Mouse (Mus musculus) intestine, embryonic 15.5 days (tissue): ENCODE measurements at regions not wholly inside any gene's neighbourhood (a gene's known extent, or its start where the extent isn't known, plus 50 kb on each side); places are given as distances from the start of the nearest gene placed in this dataset.

Experiments used
- ATAC-seq: fragments of 200-750 bp; cut with Nextera tagmentation; 2 replicates; pipeline ENCODE4 v1.8.0; 2017; ENCODE audit warnings: moderate TSS enrichment, moderate library complexity
- H3K27ac ChIP-seq: fragments of 300-500 bp; sonication (generic); 2 replicates; pipeline ENCODE4 v1.5.1; 2015; ENCODE audit warnings: mild to moderate bottlenecking, inconsistent platforms
- H3K27me3 ChIP-seq: fragments of 300-500 bp; sonication (generic); replicated peaks from 2 replicates; pipeline ENCODE4 v1.6.1; 2015; ENCODE audit warnings: inconsistent platforms
- H3K36me3 ChIP-seq: fragments of 300-500 bp; sonication (generic); 2 replicates; pipeline ENCODE4 v1.6.1; 2015; ENCODE audit warnings: inconsistent platforms
- H3K4me1 ChIP-seq: fragments of 300-500 bp; sonication (generic); replicated peaks from 2 replicates; pipeline ENCODE4 v1.6.1; 2015; ENCODE audit warnings: inconsistent platforms
- H3K4me2 ChIP-seq: fragments of 300-500 bp; sonication (generic); replicated peaks from 2 replicates; pipeline ENCODE4 v1.6.1; 2015; ENCODE audit warnings: mild to moderate bottlenecking, inconsistent platforms
- H3K4me3 ChIP-seq: fragments of 300-500 bp; sonication (generic); replicated peaks from 2 replicates; pipeline ENCODE4 v1.5.1; 2015; ENCODE audit warnings: inconsistent platforms
- H3K9ac ChIP-seq: fragments of 300-500 bp; sonication (generic); 2 replicates; pipeline ENCODE4 v1.6.1; 2015; ENCODE audit warnings: inconsistent platforms
- H3K9me3 ChIP-seq: fragments of 300-500 bp; sonication (generic); 2 replicates; pipeline ENCODE4 v1.6.1; 2016; ENCODE audit warnings: inconsistent platforms
- WGBS: fragments of 180-500 bp; shearing (Covaris S2); methylation state at CpG from one replicate; pipeline ENCODE4 v1.1.7; 2015; 5-methylcytosine and 5-hydroxymethylcytosine counted together

GRCm38 (mm10) chr7:75999324-75999907 is 151.3 kb downstream of the Klhl25 start:
- Histone ChIP-seq H3K4me2 (no peak overlapping the region), H3K4me1 (no peaks in the 10 kb centered on the region), H3K27ac (no peak overlapping the region), H3K4me3 (no peak overlapping the region), H3K9ac (no peak overlapping the region), H3K36me3 (no peaks in the 10 kb centered on the region), H3K27me3 (no peaks in the 10 kb centered on the region), H3K9me3 (no peaks in the 10 kb centered on the region)
- WGBS: 58% methylated on average over 2 of the region's 2 CpGs
- ATAC-seq: no peak

DNA sequence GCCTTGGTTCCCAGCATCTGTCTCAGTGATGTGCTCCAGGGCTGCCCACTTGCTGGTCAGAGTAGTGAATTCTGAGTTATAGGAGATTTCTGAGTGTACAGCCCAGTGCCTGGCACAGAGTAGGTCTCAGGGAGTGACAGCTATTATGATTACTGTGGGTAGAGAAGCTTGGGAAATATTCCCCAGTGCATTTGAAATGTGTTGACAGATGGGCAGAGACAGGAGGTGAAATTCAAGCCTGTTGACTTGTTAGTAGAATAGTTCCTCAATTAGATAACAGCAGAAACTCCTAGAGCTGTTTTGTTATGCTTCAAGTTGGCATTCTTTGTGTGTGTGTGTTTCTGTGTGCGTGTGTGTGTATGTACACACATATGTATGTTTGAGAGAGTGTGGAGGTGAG is 152.9 kb downstream of the Klhl25 start:
- Histone ChIP-seq H3K27me3 (no peaks in the 10 kb centered on the region), H3K4me2 (no peak overlapping the region), H3K4me3 (no peak overlapping the region), H3K9me3 (no peaks in the 10 kb centered on the region), H3K27ac (no peak overlapping the region), H3K4me1 (no peaks in the 10 kb centered on the region), H3K9ac (no peak overlapping the region), H3K36me3 (no peaks in the 10 kb centered on the region)
- ATAC-seq: no peak
- WGBS: 77% methylated on average over 1 of the region's 1 CpGs

DNA sequence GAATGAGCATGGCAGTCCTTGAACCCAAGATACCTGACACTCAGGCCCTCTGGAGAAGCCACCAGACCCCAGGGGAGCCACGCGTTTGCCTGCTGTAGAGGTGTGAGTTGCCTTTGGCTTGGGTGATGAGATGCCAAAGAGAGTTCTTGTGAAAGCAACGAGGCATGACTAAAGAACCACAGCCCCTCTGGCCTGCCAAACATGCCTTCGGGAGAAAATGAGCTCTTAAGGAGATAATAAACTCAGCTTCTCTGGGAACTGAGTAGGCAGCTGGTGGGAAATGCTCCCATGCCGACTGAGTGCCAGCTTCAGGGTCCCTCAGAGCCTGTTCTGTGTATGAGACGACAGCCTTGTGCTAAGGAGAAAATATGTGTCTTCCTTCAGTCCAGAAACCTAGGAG is 160.1 kb downstream of the Klhl25 start:
- no peak for ATAC-seq

GRCm38 (mm10) chr7:76047743-76048142 is 181.9 kb upstream of the Agbl1 start:
- 59% methylated on average over 3 of the region's 3 CpGs for WGBS
- no peak overlapping the region for H3K27ac ChIP-seq
- H3K4me1 ChIP-seq: no peaks in the 10 kb centered on the region
- H3K27me3 ChIP-seq: no peaks in the 10 kb centered on the region
- H3K4me3 ChIP-seq: no peak overlapping the region
- no peaks in the 10 kb centered on the region for H3K36me3 ChIP-seq
- no peak for ATAC-seq
- no peak overlapping the region for H3K9ac ChIP-seq
- H3K9me3 ChIP-seq: no peaks in the 10 kb centered on the region
- no peak overlapping the region for H3K4me2 ChIP-seq

More for the DNA sequence above, 160.1 kb downstream of the Klhl25 start:
- no peak overlapping the region for H3K27ac ChIP-seq
- no peaks in the 10 kb centered on the region for H3K9me3 ChIP-seq
- no peak overlapping the region for H3K9ac ChIP-seq
- no peaks in the 10 kb centered on the region for H3K36me3 ChIP-seq
- 61% methylated on average over 6 of the region's 6 CpGs for WGBS
- no peaks in the 10 kb centered on the region for H3K27me3 ChIP-seq
- no peaks in the 10 kb centered on the region for H3K4me1 ChIP-seq
- H3K4me2 ChIP-seq: no peak overlapping the region
- H3K4me3 ChIP-seq: no peak overlapping the region

DNA sequence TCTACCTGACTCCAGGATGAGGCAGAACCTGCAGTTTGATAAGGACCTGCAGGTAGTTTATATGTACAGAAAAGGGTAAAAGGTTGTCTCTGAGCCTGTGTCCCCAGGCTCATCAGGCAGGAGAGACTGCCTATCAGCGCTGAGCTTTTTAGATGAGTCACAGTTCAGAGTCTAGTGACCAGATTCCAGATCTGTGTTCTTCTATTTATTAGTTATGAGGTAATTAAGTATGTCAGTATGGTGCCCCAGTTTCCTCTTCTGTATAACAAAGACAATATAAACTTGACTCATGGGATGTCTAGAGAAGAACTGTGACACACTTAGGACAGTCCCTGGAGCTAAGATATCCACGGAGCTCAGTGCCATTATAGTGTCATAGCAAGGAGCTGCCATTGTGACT is 180.3 kb upstream of the Agbl1 start:
- H3K27ac ChIP-seq: no peak overlapping the region
- H3K9me3 ChIP-seq: no peaks in the 10 kb centered on the region
- no peak overlapping the region for H3K9ac ChIP-seq
- 70% methylated on average over 2 of the region's 2 CpGs for whole genome bisulfite sequencing
- H3K36me3 ChIP-seq: no peaks in the 10 kb centered on the region
- no peak overlapping the region for H3K4me3 ChIP-seq
- H3K4me1 ChIP-seq: no peaks in the 10 kb centered on the region
- no peaks in the 10 kb centered on the region for H3K27me3 ChIP-seq
- no peak overlapping the region for H3K4me2 ChIP-seq
- peak; percentile 47; the same call in 1 of the 2 replicates for ATAC-seq

- H3K36me3 ChIP-seq: no peaks in the 10 kb centered on the region
- no peaks in the 10 kb centered on the region for H3K4me1 ChIP-seq
- H3K27ac ChIP-seq: no peak overlapping the region
- no peaks in the 10 kb centered on the region for H3K27me3 ChIP-seq
- no peak overlapping the region for H3K4me3 ChIP-seq
- no peak for ATAC-seq
- WGBS: 83% methylated on average over 3 of the region's 3 CpGs
- no peaks in the 10 kb centered on the region for H3K9me3 ChIP-seq
- H3K4me2 ChIP-seq: no peak overlapping the region
- H3K9ac ChIP-seq: no peak overlapping the region
Observed at GRCm38 (mm10) chr7:76053843-76054242, 175.8 kb upstream of the Agbl1 start.

DNA sequence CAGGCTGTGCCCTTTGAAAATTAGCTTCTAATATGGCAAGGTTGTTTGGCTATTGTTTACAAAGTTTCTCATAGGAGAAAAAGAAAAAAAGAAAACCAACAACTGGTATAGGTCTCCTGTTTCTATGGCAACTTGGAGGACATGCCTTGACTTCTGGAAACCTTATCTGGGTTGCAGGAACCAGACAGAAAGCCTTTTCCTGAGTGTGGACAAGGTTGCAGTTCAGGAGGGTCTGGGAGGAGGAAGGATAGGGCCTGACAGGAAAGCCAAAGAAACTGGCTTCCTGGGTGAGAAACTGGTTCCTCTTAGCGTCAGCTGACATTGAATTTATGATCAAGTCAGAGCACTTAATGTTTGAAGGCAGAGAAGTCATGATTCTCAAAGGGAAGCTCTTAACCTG is 130.5 kb upstream of the Agbl1 start:
- no peaks in the 10 kb centered on the region for H3K4me1 ChIP-seq
- no peaks in the 10 kb centered on the region for H3K27me3 ChIP-seq
- 59% methylated on average over 1 of the region's 1 CpGs for WGBS
- no peak overlapping the region for H3K27ac ChIP-seq
- H3K4me2 ChIP-seq: no peak overlapping the region
- H3K9ac ChIP-seq: no peak overlapping the region
- H3K4me3 ChIP-seq: no peak overlapping the region
- no peaks in the 10 kb centered on the region for H3K9me3 ChIP-seq
- no peak for ATAC-seq
- H3K36me3 ChIP-seq: no peaks in the 10 kb centered on the region

GRCm38 (mm10) chr7:76121242-76121844 is 108.3 kb upstream of the Agbl1 start:
- no peak overlapping the region for H3K4me2 ChIP-seq
- H3K4me3 ChIP-seq: no peak overlapping the region
- 87% methylated on average over 8 of the region's 8 CpGs for WGBS
- no peak for ATAC-seq
- no peak overlapping the region for H3K27ac ChIP-seq
- no peaks in the 10 kb centered on the region for H3K4me1 ChIP-seq
- H3K27me3 ChIP-seq: no peaks in the 10 kb centered on the region
- no peaks in the 10 kb centered on the region for H3K36me3 ChIP-seq
- no peaks in the 10 kb centered on the region for H3K9me3 ChIP-seq
- H3K9ac ChIP-seq: no peak overlapping the region

GRCm38 (mm10) chr7:76127641-76128111 is 102.0 kb upstream of the Agbl1 start:
- H3K4me2 ChIP-seq: no peak overlapping the region
- no peaks in the 10 kb centered on the region for H3K9me3 ChIP-seq
- no peak for ATAC-seq
- no peaks in the 10 kb centered on the region for H3K4me1 ChIP-seq
- WGBS: 65% methylated on average over 2 of the region's 2 CpGs
- no peaks in the 10 kb centered on the region for H3K36me3 ChIP-seq
- H3K9ac ChIP-seq: no peak overlapping the region
- H3K27ac ChIP-seq: no peak overlapping the region
- H3K27me3 ChIP-seq: no peaks in the 10 kb centered on the region
- no peak overlapping the region for H3K4me3 ChIP-seq

DNA sequence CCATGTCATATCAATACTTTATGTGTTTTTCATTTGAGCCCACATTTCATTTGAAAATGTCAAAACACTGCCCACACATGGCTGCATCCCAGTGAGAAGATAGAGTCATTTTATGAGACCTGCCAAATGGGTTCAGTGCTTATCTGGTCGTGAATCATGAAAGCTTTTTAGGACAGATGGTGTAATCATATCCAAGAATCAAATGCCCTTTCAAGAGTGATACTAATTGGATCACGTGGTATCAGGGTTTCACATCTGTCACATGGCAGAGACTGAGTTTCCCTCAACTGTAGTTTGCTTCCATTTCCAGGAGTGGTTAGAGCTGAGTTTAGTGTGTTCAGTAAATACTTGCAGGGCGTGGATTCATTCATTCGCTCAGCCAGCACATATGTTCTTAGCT is 87.2 kb upstream of the Agbl1 start:
- H3K4me1 ChIP-seq: no peaks in the 10 kb centered on the region
- WGBS: 73% methylated on average over 4 of the region's 4 CpGs
- no peak overlapping the region for H3K4me2 ChIP-seq
- no peak overlapping the region for H3K4me3 ChIP-seq
- no peaks in the 10 kb centered on the region for H3K9me3 ChIP-seq
- no peak overlapping the region for H3K9ac ChIP-seq
- no peak overlapping the region for H3K27ac ChIP-seq
- ATAC-seq: no peak
- no peaks in the 10 kb centered on the region for H3K36me3 ChIP-seq
- H3K27me3 ChIP-seq: no peaks in the 10 kb centered on the region

DNA sequence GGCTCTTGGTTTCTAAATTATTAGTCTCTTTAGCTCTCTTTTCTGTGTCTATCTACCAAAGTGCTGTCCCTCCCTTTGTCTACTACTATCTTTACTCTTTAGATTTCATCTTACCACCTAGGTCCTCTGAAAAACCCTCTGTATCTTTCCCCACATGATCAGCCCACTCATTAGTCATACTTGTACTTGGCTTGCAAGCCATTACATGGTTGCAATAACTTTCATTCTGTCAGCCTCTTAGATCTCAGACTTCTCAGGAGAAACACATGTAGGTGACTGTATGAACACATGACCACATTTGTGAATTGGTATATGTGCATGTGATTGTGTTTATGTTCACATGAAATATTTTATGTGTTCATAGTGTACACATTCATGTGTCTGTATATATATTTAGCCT is 83.3 kb upstream of the Agbl1 start:
- Histone ChIP-seq H3K9ac (no peak overlapping the region), H3K27ac (no peak overlapping the region), H3K4me2 (no peak overlapping the region), H3K36me3 (no peaks in the 10 kb centered on the region), H3K27me3 (no peaks in the 10 kb centered on the region), H3K9me3 (no peaks in the 10 kb centered on the region), H3K4me1 (no peaks in the 10 kb centered on the region), H3K4me3 (no peak overlapping the region)
- ATAC-seq: no peak

DNA sequence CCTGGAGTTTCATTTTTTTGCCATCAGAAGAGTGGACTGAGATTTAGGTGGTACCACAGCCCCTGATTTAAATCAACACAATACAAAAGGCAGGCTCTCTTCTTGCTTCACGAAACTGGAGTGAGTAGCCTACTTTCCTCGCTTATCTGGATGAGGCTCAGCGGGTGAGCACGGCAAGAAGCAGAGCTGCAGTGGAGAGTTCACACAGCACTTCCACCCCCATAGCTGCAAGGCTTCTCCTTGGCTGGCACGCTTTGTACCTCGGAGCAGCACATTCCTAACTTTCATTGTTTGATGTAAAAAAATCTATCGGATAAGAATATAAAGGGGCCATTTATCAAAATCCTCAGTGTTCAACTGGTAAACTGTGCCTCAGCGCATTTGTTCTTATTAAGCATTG is 72.8 kb upstream of the Agbl1 start:
- Histone ChIP-seq H3K4me3 (no peak overlapping the region), H3K4me1 (no peaks in the 10 kb centered on the region), H3K9me3 (no peaks in the 10 kb centered on the region), H3K27me3 (no peaks in the 10 kb centered on the region), H3K9ac (no peak overlapping the region), H3K4me2 (no peak overlapping the region), H3K36me3 (no peaks in the 10 kb centered on the region), H3K27ac (no peak overlapping the region)
- no peak for ATAC-seq
- WGBS: 40% methylated on average over 8 of the region's 8 CpGs

DNA sequence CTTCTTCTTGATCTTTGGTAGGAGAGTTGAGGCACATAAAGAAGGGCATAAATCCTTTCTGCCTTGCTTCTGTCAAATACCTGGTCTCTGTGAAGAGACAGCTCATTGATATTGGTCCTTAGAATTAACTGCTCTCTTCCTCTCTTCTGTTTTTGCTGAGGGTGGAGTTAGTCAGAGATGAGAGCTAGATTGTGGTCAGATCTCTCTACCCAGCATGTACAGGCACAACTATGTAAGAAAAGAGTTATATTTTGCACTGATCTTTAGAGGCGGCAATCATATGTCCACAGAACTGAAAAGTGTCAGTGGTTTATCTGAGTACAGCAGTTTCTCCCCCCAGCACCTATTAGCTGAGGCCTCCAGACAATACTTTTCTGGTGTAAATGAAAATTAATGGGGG is 65.5 kb upstream of the Agbl1 start:
- no peak overlapping the region for H3K27ac ChIP-seq
- no peak for ATAC-seq
- H3K4me3 ChIP-seq: no peak overlapping the region
- no peaks in the 10 kb centered on the region for H3K27me3 ChIP-seq
- H3K9ac ChIP-seq: no peak overlapping the region
- no peak overlapping the region for H3K4me2 ChIP-seq
- H3K9me3 ChIP-seq: no peaks in the 10 kb centered on the region
- no peaks in the 10 kb centered on the region for H3K4me1 ChIP-seq
- H3K36me3 ChIP-seq: no peaks in the 10 kb centered on the region
- 88% methylated on average over 1 of the region's 1 CpGs for WGBS
